Mouse (Mus musculus): ENCODE measurements at regions not wholly inside any gene's neighbourhood (a gene's known extent, or its start where the extent isn't known, plus 50 kb on each side); places are given as distances from the start of the nearest gene placed in this dataset.

DNA sequence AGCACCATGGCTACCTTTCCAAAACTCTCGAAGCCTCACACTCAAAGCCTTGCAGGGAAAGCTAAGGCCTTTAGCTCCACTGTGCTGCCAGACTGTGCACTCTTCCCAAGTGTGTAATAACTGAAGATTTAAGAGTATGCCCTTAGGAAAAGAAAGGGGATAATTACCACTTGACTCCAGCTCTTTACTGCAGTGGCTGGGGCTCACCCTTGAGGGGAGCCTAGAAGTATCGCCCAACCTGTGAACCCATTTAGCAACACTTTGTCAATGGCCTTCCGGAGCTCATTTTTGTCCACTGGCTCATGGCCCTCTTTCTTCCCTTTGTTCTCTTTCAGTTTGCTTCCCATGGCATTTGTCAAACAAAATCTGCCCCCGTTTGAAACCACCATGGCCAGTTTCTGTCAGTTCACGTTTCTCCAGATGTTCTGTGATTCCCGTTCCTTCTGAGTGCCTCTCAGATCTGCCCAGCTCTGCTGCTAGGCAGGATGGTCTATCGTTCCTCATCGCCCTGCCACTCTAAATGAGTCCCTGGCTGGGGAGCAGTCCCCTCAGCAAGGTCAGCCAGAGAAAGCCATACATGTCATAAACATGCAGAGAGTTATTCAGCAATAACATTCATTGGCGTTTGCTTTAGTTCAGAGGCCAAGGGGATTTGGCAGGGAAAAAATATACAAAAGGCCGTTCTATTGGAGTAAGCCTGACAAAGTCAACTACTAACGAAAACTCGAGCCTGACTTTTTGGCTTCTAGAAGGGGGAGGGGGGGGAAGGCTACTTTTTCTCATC is 80.9 kb upstream of the Nckap5 start:
- 74% methylated on average over 12 of the region's 12 CpGs for WGBS
- Histone ChIP-seq H3K4me1 (ENCODE audit: control insufficient read depth, insufficient read depth, low read length) (no peaks in the 10 kb centered on the region), H3K27ac (no peak overlapping the region), H3K4me3 (no peak overlapping the region), H3K27me3 (ENCODE audit: control insufficient read depth, insufficient read depth, low read length) (no peaks in the 10 kb centered on the region), H3K79me2 (replicated peaks; ENCODE audit: control insufficient read depth, insufficient read depth, low read length) (no peaks in the 10 kb centered on the region), H3K36me3 (ENCODE audit: control insufficient read depth, insufficient read depth, low read length) (no peaks in the 10 kb centered on the region), H3K9ac (ENCODE audit: low read depth, low read length) (no peak overlapping the region)
- no peak for TF ChIP-seq POLR2A (IDR thresholded peaks at IDR 0.05; ENCODE audit: insufficient read depth, low read depth, low read length)
- TF ChIP-seq CTCF (IDR thresholded peaks at IDR 0.05), result no peak
- TF ChIP-seq EP300 (IDR thresholded peaks at IDR 0.05; ENCODE audit: insufficient read depth, low read depth, low read length), result no peak
- intact Hi-C loops (cut with DNase I), result no loop called here
- no peak for DNase-seq

DNA sequence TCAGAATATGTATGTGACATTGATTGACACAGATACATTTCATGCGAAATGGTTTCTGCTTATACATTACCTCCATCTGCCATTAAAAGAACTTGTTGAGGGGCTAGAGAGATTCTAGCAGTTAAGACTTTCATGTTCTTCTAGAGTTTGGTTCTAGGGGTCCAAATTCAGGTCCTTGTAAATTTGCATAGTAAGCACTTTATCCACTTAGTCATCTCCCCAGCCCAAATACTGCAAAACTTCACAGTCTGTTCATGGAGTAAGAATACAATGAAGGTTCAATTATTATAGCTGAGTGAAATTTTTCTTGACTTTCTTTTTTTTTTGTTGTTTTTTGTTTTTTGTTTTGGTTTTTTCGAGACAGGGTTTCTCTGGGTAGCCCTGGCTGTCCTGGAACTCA is 76.8 kb upstream of the Nckap5 start:
- intact Hi-C loops (cut with DNase I), result no loop called here
- no peak overlapping the region for H3K27ac ChIP-seq
- H3K4me1 ChIP-seq (ENCODE audit: control insufficient read depth, insufficient read depth, low read length), result no peaks in the 10 kb centered on the region
- H3K4me3 ChIP-seq, result no peak overlapping the region
- no peak overlapping the region for H3K9ac ChIP-seq (ENCODE audit: low read depth, low read length)
- no peaks in the 10 kb centered on the region for H3K79me2 ChIP-seq (replicated peaks; ENCODE audit: control insufficient read depth, insufficient read depth, low read length)
- TF ChIP-seq EP300 (IDR thresholded peaks at IDR 0.05; ENCODE audit: insufficient read depth, low read depth, low read length) (no peak), POLR2A (IDR thresholded peaks at IDR 0.05; ENCODE audit: insufficient read depth, low read depth, low read length) (no peak), CTCF (IDR thresholded peaks at IDR 0.05) (no peak)
- H3K27me3 ChIP-seq (ENCODE audit: control insufficient read depth, insufficient read depth, low read length), result no peaks in the 10 kb centered on the region
- WGBS, result 82% methylated on average over 2 of the region's 2 CpGs
- DNase-seq, result no peak
- H3K36me3 ChIP-seq (ENCODE audit: control insufficient read depth, insufficient read depth, low read length), result no peaks in the 10 kb centered on the region

DNA sequence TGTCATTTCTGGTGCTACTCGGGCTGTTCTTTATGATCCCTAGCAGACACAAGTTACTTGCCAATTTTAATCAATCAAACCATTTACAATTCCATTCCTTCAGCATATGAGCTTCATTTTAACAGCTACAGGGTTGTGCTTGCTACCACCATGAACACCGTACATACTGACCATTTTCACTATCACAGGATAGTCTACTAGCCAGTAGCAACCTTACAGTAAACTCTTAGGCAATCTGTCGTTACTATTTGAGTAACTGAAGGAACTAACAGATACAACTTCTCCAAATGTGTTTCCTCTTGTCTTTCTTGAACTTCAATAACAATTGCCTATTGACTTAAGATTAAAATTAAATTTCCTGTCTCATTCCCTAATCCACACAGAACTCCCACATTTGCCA is 67.9 kb upstream of the Nckap5 start:
- Histone ChIP-seq H3K27ac (no peak overlapping the region), H3K79me2 (replicated peaks; ENCODE audit: control insufficient read depth, insufficient read depth, low read length) (no peaks in the 10 kb centered on the region), H3K36me3 (ENCODE audit: control insufficient read depth, insufficient read depth, low read length) (no peaks in the 10 kb centered on the region), H3K4me1 (ENCODE audit: control insufficient read depth, insufficient read depth, low read length) (no peaks in the 10 kb centered on the region), H3K27me3 (ENCODE audit: control insufficient read depth, insufficient read depth, low read length) (no peaks in the 10 kb centered on the region), H3K9ac (ENCODE audit: low read depth, low read length) (no peak overlapping the region), H3K4me3 (no peak overlapping the region)
- DNase-seq, result no peak
- WGBS, result 68% methylated on average over 3 of the region's 3 CpGs
- intact Hi-C loops (cut with DNase I), result no loop called here
- TF ChIP-seq POLR2A (IDR thresholded peaks at IDR 0.05; ENCODE audit: insufficient read depth, low read depth, low read length) (no peak), EP300 (IDR thresholded peaks at IDR 0.05; ENCODE audit: insufficient read depth, low read depth, low read length) (no peak), CTCF (IDR thresholded peaks at IDR 0.05) (no peak)

DNA sequence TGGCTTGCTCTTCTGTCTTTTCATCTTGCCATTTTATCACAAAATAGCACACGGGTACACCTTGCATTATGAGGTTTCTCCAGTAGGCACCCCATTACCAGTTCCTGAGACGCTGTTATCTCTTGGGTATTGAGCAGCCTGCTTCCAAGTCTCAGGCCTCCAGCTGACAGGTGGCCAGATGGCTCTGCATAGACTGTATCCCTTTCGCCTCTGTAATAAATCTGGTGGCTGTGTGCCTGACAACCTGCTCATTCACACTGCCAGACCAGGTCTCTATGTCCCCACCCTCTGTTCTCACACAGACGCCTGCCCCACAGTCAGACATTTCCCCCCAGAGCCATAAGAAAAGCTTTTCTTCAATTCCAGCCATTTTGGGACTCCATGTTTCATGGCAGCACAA is 66.3 kb upstream of the Nckap5 start:
- intact Hi-C loops (cut with DNase I), result no loop called here

DNA sequence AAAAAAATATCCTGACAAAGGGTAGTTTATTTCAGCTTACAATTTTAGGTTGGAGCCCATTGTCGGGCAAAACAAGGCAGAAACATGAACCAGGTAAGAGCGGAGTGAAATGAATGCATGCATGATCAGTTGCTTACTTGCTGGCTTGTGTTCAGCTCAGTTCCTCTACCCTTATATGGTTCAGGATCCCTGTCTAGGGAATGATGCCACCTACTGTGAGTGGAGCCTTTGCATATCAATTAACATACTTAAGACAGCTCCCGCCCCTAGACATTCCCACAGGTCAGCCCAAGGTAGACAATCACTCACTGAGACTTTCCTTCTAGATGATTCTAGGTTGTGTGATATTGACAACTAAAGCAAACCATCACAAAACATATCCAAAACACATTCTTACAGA is 50.2 kb upstream of the Nckap5 start:
- Histone ChIP-seq H3K27ac (no peak overlapping the region), H3K79me2 (replicated peaks; ENCODE audit: control insufficient read depth, insufficient read depth, low read length) (no peaks in the 10 kb centered on the region), H3K36me3 (ENCODE audit: control insufficient read depth, insufficient read depth, low read length) (no peaks in the 10 kb centered on the region), H3K27me3 (ENCODE audit: control insufficient read depth, insufficient read depth, low read length) (no peaks in the 10 kb centered on the region), H3K4me1 (ENCODE audit: control insufficient read depth, insufficient read depth, low read length) (no peaks in the 10 kb centered on the region), H3K9ac (ENCODE audit: low read depth, low read length) (no peak overlapping the region), H3K4me3 (no peak overlapping the region)
- intact Hi-C loops (cut with DNase I), result no loop called here
- TF ChIP-seq POLR2A (IDR thresholded peaks at IDR 0.05; ENCODE audit: insufficient read depth, low read depth, low read length), result no peak
- TF ChIP-seq CTCF (IDR thresholded peaks at IDR 0.05), result no peak
- no peak for TF ChIP-seq EP300 (IDR thresholded peaks at IDR 0.05; ENCODE audit: insufficient read depth, low read depth, low read length)
- 91% methylated on average over 3 of the region's 3 CpGs for WGBS
- no peak for DNase-seq

More for the DNA sequence above, 66.3 kb upstream of the Nckap5 start:
- H3K79me2 ChIP-seq (replicated peaks; ENCODE audit: control insufficient read depth, insufficient read depth, low read length), result no peaks in the 10 kb centered on the region
- H3K27me3 ChIP-seq (ENCODE audit: control insufficient read depth, insufficient read depth, low read length), result no peaks in the 10 kb centered on the region
- H3K36me3 ChIP-seq (ENCODE audit: control insufficient read depth, insufficient read depth, low read length), result no peaks in the 10 kb centered on the region
- no peak for TF ChIP-seq POLR2A (IDR thresholded peaks at IDR 0.05; ENCODE audit: insufficient read depth, low read depth, low read length)
- no peak for TF ChIP-seq CTCF (IDR thresholded peaks at IDR 0.05)
- TF ChIP-seq EP300 (IDR thresholded peaks at IDR 0.05; ENCODE audit: insufficient read depth, low read depth, low read length), result no peak
- H3K27ac ChIP-seq, result no peak overlapping the region
- H3K4me1 ChIP-seq (ENCODE audit: control insufficient read depth, insufficient read depth, low read length), result no peaks in the 10 kb centered on the region
- no peak for DNase-seq
- no peak overlapping the region for H3K4me3 ChIP-seq
- 77% methylated on average over 4 of the region's 4 CpGs for WGBS
- H3K9ac ChIP-seq (ENCODE audit: low read depth, low read length), result no peak overlapping the region
